Mouse (Mus musculus) brain, embryonic 14.5 days (tissue): ENCODE measurements around the gene Irak2.

ENCODE experiments used
- CTCF ChIP-seq: fragments of 200-500 bp; IDR thresholded peaks from 2 replicates; pipeline ENCODE4 v1.5.1; 2012; ENCODE audit warnings: inconsistent platforms, mild to moderate bottlenecking, moderate library complexity, borderline replicate concordance; ENCODE audit not compliant: insufficient read depth, insufficient read length; ENCODE audit errors: extremely low read depth
- POLR2A ChIP-seq: fragments of 200-500 bp; IDR thresholded peaks from 2 replicates; pipeline ENCODE4 v1.6.1; 2012; ENCODE audit warnings: mild to moderate bottlenecking, inconsistent platforms, borderline replicate concordance; ENCODE audit not compliant: poor library complexity, insufficient read depth, insufficient read length, severe bottlenecking; ENCODE audit errors: extremely low read depth

GRCm38 (mm10) chr6:113714276-113714675 lies 76.0 kb downstream of the Irak2 start:
- TF ChIP-seq CTCF (no peak), POLR2A (no peak)
